Mouse (Mus musculus): Measurements from ENCODE around the gene Eml2. TPM values are rescaled to one million over a fixed set of nuclear protein-coding genes. Genes with fewer than 3 reads are reported as not detected.

Eml2 gene
- polyA plus RNA-seq, 1 experiment, result 17.2 TPM

DNA sequence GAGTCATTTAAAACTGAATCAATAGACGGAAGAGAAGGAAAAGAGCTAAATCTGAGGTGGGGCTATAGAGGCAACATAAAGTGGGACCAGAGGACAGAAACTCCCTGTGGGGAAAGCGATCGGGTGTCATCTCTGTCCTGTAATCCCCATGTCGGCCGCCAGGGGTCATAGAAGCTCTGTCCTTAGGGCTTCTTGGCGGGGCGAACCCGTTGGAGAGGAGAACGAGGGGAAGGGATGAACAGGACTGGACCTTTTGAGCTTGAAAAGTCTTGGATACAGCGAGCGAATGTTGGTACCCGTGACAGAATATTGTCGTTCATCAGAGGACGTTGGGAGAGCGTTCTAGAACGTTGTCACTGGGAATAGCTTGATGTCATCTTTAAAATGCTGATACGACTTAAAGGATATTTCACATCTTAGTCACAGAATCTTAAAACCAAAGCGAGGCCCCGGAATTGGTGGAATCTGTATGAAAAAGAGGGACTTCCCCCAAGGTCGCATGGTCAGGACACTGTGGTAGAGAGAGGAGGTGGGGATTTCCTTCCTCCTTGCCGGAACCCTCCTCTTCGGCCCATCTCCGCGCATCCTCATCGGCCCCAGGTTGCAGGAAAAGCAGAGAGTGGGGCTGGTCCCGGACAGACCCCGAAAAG is 2.3 kb downstream of the Eml2 start:
- no peak overlapping the region for H3K27ac ChIP-seq (ENCODE audit: insufficient read depth, low read depth, low read length)
- no peaks in the 10 kb centered on the region for H3K36me3 ChIP-seq (ENCODE audit: control insufficient read depth, insufficient read depth, low read length)
- TF ChIP-seq POLR2A (IDR thresholded peaks at IDR 0.05; ENCODE audit: low read depth, low read length) (no peak), CTCF (IDR thresholded peaks at IDR 0.05; ENCODE audit: extremely low read depth, insufficient read length, insufficient replicate concordance, low read depth, low read length) (peak; percentile 96)
- H3K27me3 ChIP-seq (ENCODE audit: control insufficient read depth, insufficient read depth, low read length), result peaks cover 15% of the 10 kb centered on the region; the same call in 1 of the 2 replicates
- H3K4me1 ChIP-seq (ENCODE audit: control insufficient read depth, insufficient read depth, insufficient read length, low read length), result peaks cover 11% of the 10 kb centered on the region
- peak overlapping the region; percentile 9; the same call in 1 of the 2 replicates for H3K4me3 ChIP-seq (ENCODE audit: low read depth, low read length)
- WGBS, result 8% methylated on average over 27 of the region's 27 CpGs

DNA sequence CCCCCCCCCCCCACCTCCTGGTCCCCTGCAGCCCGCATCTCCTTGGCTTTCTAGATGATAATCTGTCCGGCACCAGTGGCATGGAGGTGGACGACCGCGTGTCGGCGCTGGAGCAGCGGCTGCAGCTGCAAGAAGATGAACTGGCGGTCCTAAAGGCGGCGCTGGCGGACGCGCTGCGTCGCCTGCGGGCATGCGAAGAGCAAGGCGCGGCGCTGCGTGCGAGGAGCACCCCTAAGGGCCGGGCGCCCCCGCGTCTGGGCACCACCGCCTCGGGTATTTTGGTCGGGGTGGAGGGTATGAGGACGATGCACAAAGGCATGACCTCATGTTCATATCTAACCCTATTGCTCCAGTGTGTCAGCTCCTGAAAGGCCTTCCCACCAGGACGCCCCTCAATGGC is 3.0 kb downstream of the Eml2 start:
- Histone ChIP-seq H3K27ac (ENCODE audit: insufficient read depth, low read depth, low read length) (no peak overlapping the region), H3K27me3 (ENCODE audit: control insufficient read depth, insufficient read depth, low read length) (peaks cover 15% of the 10 kb centered on the region; the same call in 1 of the 2 replicates), H3K36me3 (ENCODE audit: control insufficient read depth, insufficient read depth, low read length) (no peaks in the 10 kb centered on the region), H3K4me3 (ENCODE audit: low read depth, low read length) (0 out of 2 replicates have a peak overlapping the region, but pooled peaks have one; percentile 4), H3K4me1 (ENCODE audit: control insufficient read depth, insufficient read depth, insufficient read length, low read length) (peaks cover 11% of the 10 kb centered on the region)
- TF ChIP-seq POLR2A (IDR thresholded peaks at IDR 0.05; ENCODE audit: low read depth, low read length), result no peak
- peak; percentile 58; the same call in 1 of the 2 replicates for TF ChIP-seq CTCF (IDR thresholded peaks at IDR 0.05; ENCODE audit: extremely low read depth, insufficient read length, insufficient replicate concordance, low read depth, low read length)
- WGBS, result under 1% methylated on average over 32 of the region's 32 CpGs

DNA sequence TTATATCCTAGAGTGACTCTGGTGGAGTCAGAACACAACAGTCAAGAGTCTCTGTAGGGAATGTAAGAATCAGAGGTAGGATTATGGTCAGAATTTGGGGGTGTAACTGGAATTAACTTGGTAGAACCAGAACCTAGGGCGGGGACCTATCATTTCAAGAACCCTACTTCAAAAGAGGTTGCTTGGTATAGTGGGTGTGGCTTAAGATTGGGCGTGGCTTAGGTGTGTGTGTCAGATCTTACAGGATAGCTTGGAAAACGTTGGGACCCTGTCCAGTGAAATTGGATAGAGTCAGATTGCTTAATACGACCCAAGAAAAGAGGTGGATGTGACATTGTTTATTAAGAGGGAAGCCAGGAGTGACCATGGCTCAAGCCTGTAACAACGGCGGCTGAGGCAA is 3.7 kb downstream of the Eml2 start:
- Histone ChIP-seq H3K27me3 (ENCODE audit: control insufficient read depth, insufficient read depth, low read length) (peaks cover 15% of the 10 kb centered on the region; the same call in 1 of the 2 replicates), H3K4me1 (ENCODE audit: control insufficient read depth, insufficient read depth, insufficient read length, low read length) (peaks cover 11% of the 10 kb centered on the region), H3K27ac (ENCODE audit: insufficient read depth, low read depth, low read length) (no peak overlapping the region), H3K4me3 (ENCODE audit: low read depth, low read length) (no peak overlapping the region), H3K36me3 (ENCODE audit: control insufficient read depth, insufficient read depth, low read length) (no peaks in the 10 kb centered on the region)
- TF ChIP-seq POLR2A (IDR thresholded peaks at IDR 0.05; ENCODE audit: low read depth, low read length), result no peak
- TF ChIP-seq CTCF (IDR thresholded peaks at IDR 0.05; ENCODE audit: extremely low read depth, insufficient read length, insufficient replicate concordance, low read depth, low read length), result no peak
- 30% methylated on average over 6 of the region's 6 CpGs for WGBS

DNA sequence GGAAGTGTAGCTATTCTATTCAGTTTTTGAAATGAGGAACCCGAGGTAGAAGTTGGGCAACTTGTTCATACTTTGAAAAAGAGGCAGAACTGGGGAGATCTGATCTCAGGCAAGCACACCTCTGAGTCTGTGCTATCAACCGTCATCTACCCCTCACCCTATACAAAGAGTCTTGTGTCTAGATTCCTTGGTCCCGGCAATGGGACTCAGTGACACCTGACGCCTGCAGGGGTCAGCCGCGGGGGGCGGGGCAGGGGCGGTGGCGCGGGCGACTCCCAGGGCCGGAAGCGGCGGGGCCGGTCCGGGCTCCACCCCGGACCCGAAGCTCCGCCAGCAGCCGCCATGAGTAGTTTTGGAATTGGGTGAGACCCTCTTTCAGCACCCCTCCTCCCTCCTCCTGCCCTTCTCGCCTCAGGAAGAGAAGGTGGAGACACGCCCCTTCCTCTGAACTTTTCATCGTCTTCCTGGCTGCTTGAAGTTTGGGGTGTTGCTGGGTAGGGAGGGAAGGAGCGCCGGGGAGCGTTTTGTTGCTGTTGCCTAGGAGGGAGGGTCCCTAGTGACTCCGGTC is 4.7 kb downstream of the Eml2 start:
- peaks cover 15% of the 10 kb centered on the region; the same call in 1 of the 2 replicates for H3K27me3 ChIP-seq (ENCODE audit: control insufficient read depth, insufficient read depth, low read length)
- under 1% methylated on average over 27 of the region's 27 CpGs for WGBS
- TF ChIP-seq POLR2A (IDR thresholded peaks at IDR 0.05; ENCODE audit: low read depth, low read length) (no peak), CTCF (IDR thresholded peaks at IDR 0.05; ENCODE audit: extremely low read depth, insufficient read length, insufficient replicate concordance, low read depth, low read length) (no peak)
- no peaks in the 10 kb centered on the region for H3K36me3 ChIP-seq (ENCODE audit: control insufficient read depth, insufficient read depth, low read length)
- no peak overlapping the region for H3K27ac ChIP-seq (ENCODE audit: insufficient read depth, low read depth, low read length)
- peaks cover 11% of the 10 kb centered on the region for H3K4me1 ChIP-seq (ENCODE audit: control insufficient read depth, insufficient read depth, insufficient read length, low read length)
- peak overlapping the region; percentile 69 for H3K4me3 ChIP-seq (ENCODE audit: low read depth, low read length)

DNA sequence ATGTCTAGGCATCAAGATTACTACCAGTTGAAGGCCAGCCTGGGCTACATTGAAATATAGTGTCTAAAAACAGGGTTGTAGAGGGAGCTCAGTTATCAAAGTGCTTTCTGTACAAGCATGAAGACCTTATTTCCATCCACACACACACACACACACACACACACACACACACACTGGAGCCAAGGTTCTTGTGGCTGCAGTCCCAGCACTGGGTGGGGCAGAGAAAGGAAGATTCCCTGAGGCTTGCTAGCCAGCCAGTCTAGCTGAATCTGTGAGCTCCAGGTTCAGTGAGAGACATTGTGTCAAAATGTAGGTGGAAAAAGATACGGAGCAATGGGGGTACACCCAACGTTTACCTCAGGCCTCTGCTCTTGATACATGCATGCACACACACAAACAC is 8.0 kb downstream of the Eml2 start:
- Histone ChIP-seq H3K36me3 (ENCODE audit: control insufficient read depth, insufficient read depth, low read length) (no peaks in the 10 kb centered on the region), H3K27ac (ENCODE audit: insufficient read depth, low read depth, low read length) (no peak overlapping the region), H3K27me3 (ENCODE audit: control insufficient read depth, insufficient read depth, low read length) (no peaks in the 10 kb centered on the region), H3K4me1 (ENCODE audit: control insufficient read depth, insufficient read depth, insufficient read length, low read length) (peaks cover 10% of the 10 kb centered on the region), H3K4me3 (ENCODE audit: low read depth, low read length) (no peak overlapping the region)
- TF ChIP-seq POLR2A (IDR thresholded peaks at IDR 0.05; ENCODE audit: low read depth, low read length), result no peak
- TF ChIP-seq CTCF (IDR thresholded peaks at IDR 0.05; ENCODE audit: extremely low read depth, insufficient read length, insufficient replicate concordance, low read depth, low read length), result no peak
- WGBS, result 84% methylated on average over 2 of the region's 2 CpGs

DNA sequence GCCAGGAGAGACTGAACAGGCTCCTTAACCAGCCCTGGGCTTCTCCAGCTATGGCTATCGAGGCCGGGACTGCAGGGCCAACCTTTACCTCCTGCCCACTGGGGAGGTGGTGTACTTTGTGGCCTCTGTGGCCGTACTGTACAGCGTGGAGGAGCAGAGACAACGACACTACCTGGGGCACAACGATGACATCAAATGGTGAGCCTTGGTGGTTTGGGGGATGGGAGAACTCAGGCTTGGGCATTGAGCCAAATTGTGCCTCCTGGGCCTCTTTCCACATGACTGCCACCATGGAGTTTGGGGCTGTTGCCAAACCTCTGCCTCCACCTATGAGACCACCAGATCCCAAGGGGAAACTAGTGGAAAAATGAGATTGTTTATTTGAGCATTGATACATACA is 8.5 kb downstream of the Eml2 start:
- H3K27ac ChIP-seq (ENCODE audit: insufficient read depth, low read depth, low read length), result no peak overlapping the region
- no peaks in the 10 kb centered on the region for H3K27me3 ChIP-seq (ENCODE audit: control insufficient read depth, insufficient read depth, low read length)
- H3K36me3 ChIP-seq (ENCODE audit: control insufficient read depth, insufficient read depth, low read length), result no peaks in the 10 kb centered on the region; the same call in 1 of the 2 replicates
- peaks cover 5% of the 10 kb centered on the region for H3K4me1 ChIP-seq (ENCODE audit: control insufficient read depth, insufficient read depth, insufficient read length, low read length)
- whole genome bisulfite sequencing, result 65% methylated on average over 6 of the region's 6 CpGs
- no peak for TF ChIP-seq POLR2A (IDR thresholded peaks at IDR 0.05; ENCODE audit: low read depth, low read length)
- TF ChIP-seq CTCF (IDR thresholded peaks at IDR 0.05; ENCODE audit: extremely low read depth, insufficient read length, insufficient replicate concordance, low read depth, low read length), result no peak
- no peak overlapping the region for H3K4me3 ChIP-seq (ENCODE audit: low read depth, low read length)

DNA sequence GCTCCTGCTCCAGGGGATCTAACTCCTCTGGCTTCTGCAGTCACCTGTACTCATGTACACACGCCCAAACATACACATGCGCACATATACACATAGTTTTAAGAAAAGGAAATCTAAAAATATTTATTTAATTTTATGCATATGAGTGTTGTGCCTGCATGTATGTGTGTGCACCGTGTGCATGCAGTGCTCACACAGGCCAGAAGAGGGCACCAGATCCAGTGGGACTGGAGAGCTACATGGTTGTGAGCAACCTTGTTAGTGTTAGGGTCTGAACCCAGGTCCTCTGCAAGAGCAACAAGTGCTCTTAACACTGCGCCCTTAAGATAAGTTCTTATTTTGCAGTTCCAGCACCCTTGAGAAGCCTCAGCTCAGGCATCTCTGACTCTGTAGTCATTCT is 18.5 kb downstream of the Eml2 start:
- Histone ChIP-seq H3K36me3 (ENCODE audit: control insufficient read depth, insufficient read depth, low read length) (peaks cover 5% of the 10 kb centered on the region; the same call in 1 of the 2 replicates), H3K4me1 (ENCODE audit: control insufficient read depth, insufficient read depth, insufficient read length, low read length) (no peaks in the 10 kb centered on the region), H3K4me3 (ENCODE audit: low read depth, low read length) (no peak overlapping the region), H3K27me3 (ENCODE audit: control insufficient read depth, insufficient read depth, low read length) (no peaks in the 10 kb centered on the region), H3K27ac (ENCODE audit: insufficient read depth, low read depth, low read length) (no peak overlapping the region)
- TF ChIP-seq POLR2A (IDR thresholded peaks at IDR 0.05; ENCODE audit: low read depth, low read length) (no peak), CTCF (IDR thresholded peaks at IDR 0.05; ENCODE audit: extremely low read depth, insufficient read length, insufficient replicate concordance, low read depth, low read length) (peak; percentile 30; the same call in 1 of the 2 replicates)
- 95% methylated on average over 4 of the region's 4 CpGs for WGBS
